Mouse (Mus musculus): Measurements from ENCODE around the gene Dusp28. TPM values are rescaled to one million over a fixed set of nuclear protein-coding genes. Genes with fewer than 3 reads are reported as not detected.

Gene Dusp28
- polyA plus RNA-seq, 1 experiment from 2014 or later: 8.1 TPM

DNA sequence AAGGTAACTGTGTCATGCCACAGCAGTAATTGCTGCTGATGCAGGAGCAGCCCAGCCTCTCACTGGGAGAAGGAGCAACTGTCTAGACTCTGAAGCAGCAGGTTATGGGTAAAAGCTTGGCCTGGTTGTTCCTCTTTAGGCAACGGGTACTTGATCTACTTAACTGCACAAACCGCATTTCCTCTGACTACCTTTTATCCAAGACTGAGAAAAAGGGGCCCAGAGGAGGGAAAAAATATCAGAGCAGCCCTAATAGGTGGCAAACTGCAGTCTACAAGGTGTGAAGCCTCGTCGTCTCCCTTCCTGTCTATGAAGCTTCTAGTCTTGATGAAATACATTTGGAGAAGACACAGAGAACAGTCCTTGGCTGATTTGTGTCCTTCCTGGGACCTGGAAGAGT lies 26.8 kb downstream of the Dusp28 start:
- H3K4me3 ChIP-seq (ENCODE audit: low read depth, low read length): peak overlapping the region; percentile 82
- no peak for ATAC-seq (ENCODE audit: low read depth)
- H3K9me3 ChIP-seq (replicated peaks; ENCODE audit: control insufficient read depth, low read length): no peaks in the 10 kb centered on the region
- peak overlapping the region; percentile 96 for H3K4me2 ChIP-seq (ENCODE audit: low read depth, low read length)
- peaks cover 3% of the 10 kb centered on the region; the same call in 1 of the 2 replicates for H3K36me3 ChIP-seq (ENCODE audit: control insufficient read depth, insufficient read depth)
- no peaks in the 10 kb centered on the region for H3K27me3 ChIP-seq (ENCODE audit: control insufficient read depth, insufficient read depth, low read depth, low read length)
- H3K4me1 ChIP-seq (ENCODE audit: control insufficient read depth, low read depth, low read length): peaks cover 21% of the 10 kb centered on the region
- H3K27ac ChIP-seq (ENCODE audit: low read length): peak overlapping the region; percentile 94
- WGBS (ENCODE audit: insufficient replicate concordance): 63% methylated on average over 4 of the region's 4 CpGs
- H3K9ac ChIP-seq (ENCODE audit: low read depth, low read length): peak overlapping the region; percentile 77

DNA sequence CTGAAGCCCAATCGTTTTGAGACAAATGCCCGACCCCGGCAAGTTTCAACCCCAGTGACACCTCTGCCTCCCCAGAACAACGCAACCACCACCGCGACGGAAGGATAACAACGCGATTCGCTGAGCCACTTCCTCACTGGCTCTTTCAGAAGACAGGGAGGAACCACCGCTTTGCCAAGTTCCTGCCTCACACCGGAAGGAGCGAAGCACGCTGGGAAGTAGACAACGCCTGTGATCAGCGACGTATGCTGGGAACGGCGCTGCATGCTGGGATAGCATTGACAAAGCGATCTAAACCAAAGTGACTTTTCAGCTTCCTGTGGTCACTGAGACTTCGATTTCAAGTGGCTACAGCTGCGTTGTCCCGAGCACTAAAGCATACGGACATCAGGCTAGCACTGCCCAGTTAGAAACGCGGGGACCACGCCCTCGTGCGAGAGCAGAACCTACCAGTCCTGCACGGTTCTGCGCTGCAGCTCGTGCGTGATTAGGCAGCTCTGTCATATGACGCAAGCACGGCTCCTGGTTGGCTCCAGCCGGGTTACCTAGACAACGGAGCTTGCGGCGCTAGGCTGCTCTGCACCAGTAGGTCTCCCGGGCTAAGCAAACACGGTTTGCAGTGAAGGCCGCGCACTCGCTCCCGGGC lies 27.5 kb downstream of the Dusp28 start, which contains the start of gene Capn10:
Capn10 (plus strand) TSS at position 195 of the 646 bp plus-strand sequence.
- under 1% methylated on average over 45 of the region's 45 CpGs for WGBS (ENCODE audit: insufficient replicate concordance)
- H3K4me2 ChIP-seq (ENCODE audit: low read depth, low read length): peak within 1 kb of the TSS; percentile 96
- no peaks in the 10 kb centered on the region for H3K9me3 ChIP-seq (replicated peaks; ENCODE audit: control insufficient read depth, low read length)
- H3K36me3 ChIP-seq (ENCODE audit: control insufficient read depth, insufficient read depth): peaks cover 3% of the 10 kb centered on the region; the same call in 1 of the 2 replicates
- no peaks in the 10 kb centered on the region for H3K27me3 ChIP-seq (ENCODE audit: control insufficient read depth, insufficient read depth, low read depth, low read length)
- H3K4me3 ChIP-seq (ENCODE audit: low read depth, low read length): peak within 1 kb of the TSS; percentile 82
- peaks cover 21% of the 10 kb centered on the region for H3K4me1 ChIP-seq (ENCODE audit: control insufficient read depth, low read depth, low read length)
- ATAC-seq (ENCODE audit: low read depth): peak; percentile 98
- H3K9ac ChIP-seq (ENCODE audit: low read depth, low read length): peak within 1 kb of the TSS; percentile 77
- peak within 1 kb of the TSS; percentile 94 for H3K27ac ChIP-seq (ENCODE audit: low read length)

DNA sequence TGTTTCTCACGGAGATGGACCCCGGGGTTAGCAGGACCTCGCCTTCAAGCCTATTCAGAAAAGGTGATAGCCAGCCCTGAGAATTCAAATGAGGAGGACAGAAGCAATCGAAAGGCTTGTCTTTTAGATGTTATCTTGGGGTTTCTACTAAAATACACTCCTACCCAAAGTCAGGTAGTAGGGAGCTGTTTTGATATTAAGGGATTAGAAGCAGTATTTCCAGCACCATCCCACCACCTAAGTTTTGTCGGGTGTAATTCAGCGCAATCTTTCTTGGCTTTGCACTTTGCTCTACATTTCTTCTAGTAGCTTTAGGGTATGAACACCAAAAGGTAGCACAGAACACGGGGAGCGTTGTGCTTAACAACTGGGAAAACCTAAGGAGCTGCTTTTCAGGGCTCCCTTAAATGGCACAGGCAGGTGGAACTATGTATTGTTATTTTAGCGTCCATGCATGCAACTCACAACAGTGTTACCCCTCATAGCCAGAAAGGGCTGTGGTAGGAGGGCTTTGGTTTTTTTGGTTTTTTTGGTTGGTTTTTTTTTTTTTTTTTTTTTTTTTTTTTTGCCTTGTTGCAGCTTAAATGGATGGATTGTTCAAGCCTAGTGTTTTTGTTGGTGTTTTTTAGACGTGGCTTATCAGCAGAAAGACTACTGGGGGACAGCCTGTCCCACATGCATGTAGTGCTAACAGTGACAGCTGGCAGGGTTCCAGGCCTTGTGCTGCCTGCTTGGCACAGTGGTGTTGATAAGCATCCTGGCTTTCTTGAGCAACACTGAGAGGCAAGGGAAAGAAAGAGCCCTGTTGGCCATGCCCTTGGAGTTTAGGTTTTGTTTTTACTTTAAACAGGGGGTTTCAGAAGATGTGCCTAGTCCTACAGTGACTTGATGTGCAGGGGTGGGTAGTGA lies 28.5 kb downstream of the Dusp28 start:
- H3K4me1 ChIP-seq (ENCODE audit: control insufficient read depth, low read depth, low read length): peaks cover 21% of the 10 kb centered on the region
- ATAC-seq (ENCODE audit: low read depth): peak; percentile 28
- peak overlapping the region; percentile 82 for H3K4me3 ChIP-seq (ENCODE audit: low read depth, low read length)
- peak overlapping the region; percentile 77 for H3K9ac ChIP-seq (ENCODE audit: low read depth, low read length)
- WGBS (ENCODE audit: insufficient replicate concordance): 12% methylated on average over 10 of the region's 10 CpGs
- peak overlapping the region; percentile 96 for H3K4me2 ChIP-seq (ENCODE audit: low read depth, low read length)
- H3K36me3 ChIP-seq (ENCODE audit: control insufficient read depth, insufficient read depth): peaks cover 4% of the 10 kb centered on the region
- peak overlapping the region; percentile 94 for H3K27ac ChIP-seq (ENCODE audit: low read length)
- no peaks in the 10 kb centered on the region for H3K9me3 ChIP-seq (replicated peaks; ENCODE audit: control insufficient read depth, low read length)
- no peaks in the 10 kb centered on the region for H3K27me3 ChIP-seq (ENCODE audit: control insufficient read depth, insufficient read depth, low read depth, low read length)

DNA sequence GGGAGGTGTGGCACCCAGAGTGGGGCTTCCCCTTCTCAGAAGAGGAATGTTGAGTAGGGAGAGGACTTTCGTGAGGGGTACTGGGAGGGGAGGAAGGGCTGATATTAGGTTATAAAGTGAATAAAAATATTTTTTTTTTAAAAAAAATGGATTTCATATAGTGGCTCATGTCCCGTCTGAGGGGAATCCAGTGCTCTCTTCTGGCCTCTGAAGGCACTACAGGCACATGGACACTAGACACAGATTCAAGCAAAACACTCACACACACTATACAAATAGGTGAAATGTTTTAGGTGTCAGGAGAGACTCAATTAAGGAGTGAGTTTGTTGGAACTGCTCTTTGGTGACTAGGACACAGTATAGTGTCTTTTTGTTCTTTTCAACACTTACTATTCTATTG lies 29.2 kb downstream of the Dusp28 start:
- ATAC-seq (ENCODE audit: low read depth): no peak
- 29% methylated on average over 2 of the region's 2 CpGs for WGBS (ENCODE audit: insufficient replicate concordance)
- no peaks in the 10 kb centered on the region for H3K9me3 ChIP-seq (replicated peaks; ENCODE audit: control insufficient read depth, low read length)
- H3K27ac ChIP-seq (ENCODE audit: low read length): peak overlapping the region; percentile 47
- peaks cover 7% of the 10 kb centered on the region for H3K36me3 ChIP-seq (ENCODE audit: control insufficient read depth, insufficient read depth)
- peak overlapping the region; percentile 96 for H3K4me2 ChIP-seq (ENCODE audit: low read depth, low read length)
- 0 out of 2 replicates have a peak overlapping the region, but pooled peaks have one; percentile 10 for H3K9ac ChIP-seq (ENCODE audit: low read depth, low read length)
- no peaks in the 10 kb centered on the region for H3K27me3 ChIP-seq (ENCODE audit: control insufficient read depth, insufficient read depth, low read depth, low read length)
- peak overlapping the region; percentile 82 for H3K4me3 ChIP-seq (ENCODE audit: low read depth, low read length)
- peaks cover 21% of the 10 kb centered on the region for H3K4me1 ChIP-seq (ENCODE audit: control insufficient read depth, low read depth, low read length)

DNA sequence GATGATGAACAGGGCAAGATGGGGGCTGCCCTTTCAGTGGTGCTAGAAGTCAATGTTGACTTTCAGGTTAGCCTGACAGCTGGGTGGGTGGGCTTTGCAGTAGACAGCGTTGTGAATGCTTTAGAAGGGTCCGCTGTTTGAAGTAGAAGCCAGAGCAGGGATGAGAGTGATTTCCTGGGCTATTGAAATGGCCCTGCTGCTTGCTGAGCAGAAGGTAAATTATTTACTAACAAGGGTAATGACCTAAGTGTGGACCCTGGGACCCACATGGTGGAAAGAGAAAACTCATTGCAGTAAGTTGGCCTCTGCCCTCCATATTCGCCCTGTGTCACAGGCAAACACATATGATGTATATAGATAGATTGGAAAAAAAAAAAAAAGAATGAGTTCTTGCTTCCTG lies 29.7 kb downstream of the Dusp28 start:
- Histone ChIP-seq H3K9me3 (replicated peaks; ENCODE audit: control insufficient read depth, low read length) (no peaks in the 10 kb centered on the region), H3K27ac (ENCODE audit: low read length) (peak overlapping the region; percentile 47), H3K4me1 (ENCODE audit: control insufficient read depth, low read depth, low read length) (peaks cover 21% of the 10 kb centered on the region), H3K36me3 (ENCODE audit: control insufficient read depth, insufficient read depth) (peaks cover 7% of the 10 kb centered on the region), H3K9ac (ENCODE audit: low read depth, low read length) (no peak overlapping the region), H3K27me3 (ENCODE audit: control insufficient read depth, insufficient read depth, low read depth, low read length) (no peaks in the 10 kb centered on the region), H3K4me2 (ENCODE audit: low read depth, low read length) (peak overlapping the region; percentile 96), H3K4me3 (ENCODE audit: low read depth, low read length) (0 out of 2 replicates have a peak overlapping the region, but pooled peaks have one; percentile 82)
- ATAC-seq (ENCODE audit: low read depth): no peak
- WGBS (ENCODE audit: insufficient replicate concordance): 65% methylated on average over 3 of the region's 3 CpGs

DNA sequence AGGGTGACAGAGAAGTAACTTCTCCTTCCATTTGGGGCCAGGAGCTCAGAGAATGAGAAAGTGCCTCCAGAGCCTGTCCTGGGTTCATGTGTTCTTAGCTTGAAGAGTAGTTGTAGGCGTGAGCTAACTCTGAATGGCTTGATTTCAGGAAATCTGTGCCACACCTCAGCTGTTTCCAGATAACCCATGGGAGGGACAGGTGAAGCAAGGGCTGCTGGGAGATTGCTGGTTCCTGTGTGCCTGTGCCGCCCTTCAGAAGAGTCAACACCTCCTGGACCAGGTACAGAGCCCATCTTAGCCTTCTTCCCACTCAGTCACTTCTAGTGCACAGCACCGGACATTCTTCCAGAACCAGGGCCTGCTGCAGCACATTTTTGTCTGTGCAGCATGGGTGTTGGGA lies 31.0 kb downstream of the Dusp28 start:
- ATAC-seq (ENCODE audit: low read depth): no peak

DNA sequence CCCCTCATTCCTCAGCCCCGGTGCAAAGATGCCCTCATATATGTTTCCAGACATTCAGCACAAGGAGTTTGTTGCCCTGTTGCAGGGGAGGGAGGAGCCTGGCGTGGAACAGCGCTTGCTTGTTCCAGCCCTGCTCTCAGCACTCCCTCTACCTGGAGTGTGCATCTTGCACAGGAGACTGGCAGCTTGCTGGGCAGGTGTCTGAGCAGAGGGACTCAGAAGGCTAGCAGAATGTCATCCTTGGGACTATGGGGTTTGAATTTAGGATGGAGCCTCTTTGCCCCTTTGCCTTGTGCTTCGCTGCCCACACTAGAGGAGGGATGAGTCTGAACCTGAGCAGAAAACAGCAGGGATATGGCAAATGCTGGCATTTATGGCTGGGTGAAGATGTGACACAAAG lies 33.0 kb downstream of the Dusp28 start:
- Histone ChIP-seq H3K4me3 (ENCODE audit: low read depth, low read length) (no peak overlapping the region), H3K27ac (ENCODE audit: low read length) (no peak overlapping the region), H3K4me1 (ENCODE audit: control insufficient read depth, low read depth, low read length) (peaks cover 14% of the 10 kb centered on the region), H3K9me3 (replicated peaks; ENCODE audit: control insufficient read depth, low read length) (no peaks in the 10 kb centered on the region), H3K36me3 (ENCODE audit: control insufficient read depth, insufficient read depth) (peaks cover 7% of the 10 kb centered on the region), H3K27me3 (ENCODE audit: control insufficient read depth, insufficient read depth, low read depth, low read length) (no peaks in the 10 kb centered on the region), H3K4me2 (ENCODE audit: low read depth, low read length) (no peak overlapping the region), H3K9ac (ENCODE audit: low read depth, low read length) (no peak overlapping the region)
- no peak for ATAC-seq (ENCODE audit: low read depth)
- 78% methylated on average over 4 of the region's 4 CpGs for WGBS (ENCODE audit: insufficient replicate concordance)

More for the DNA sequence above, 31.0 kb downstream of the Dusp28 start:
- Histone ChIP-seq H3K27me3 (ENCODE audit: control insufficient read depth, insufficient read depth, low read depth, low read length) (no peaks in the 10 kb centered on the region), H3K9ac (ENCODE audit: low read depth, low read length) (no peak overlapping the region), H3K4me3 (ENCODE audit: low read depth, low read length) (no peak overlapping the region), H3K9me3 (replicated peaks; ENCODE audit: control insufficient read depth, low read length) (no peaks in the 10 kb centered on the region), H3K27ac (ENCODE audit: low read length) (no peak overlapping the region), H3K36me3 (ENCODE audit: control insufficient read depth, insufficient read depth) (peaks cover 7% of the 10 kb centered on the region), H3K4me1 (ENCODE audit: control insufficient read depth, low read depth, low read length) (peaks cover 21% of the 10 kb centered on the region), H3K4me2 (ENCODE audit: low read depth, low read length) (no peak overlapping the region)
- 55% methylated on average over 3 of the region's 3 CpGs for WGBS (ENCODE audit: insufficient replicate concordance)

DNA sequence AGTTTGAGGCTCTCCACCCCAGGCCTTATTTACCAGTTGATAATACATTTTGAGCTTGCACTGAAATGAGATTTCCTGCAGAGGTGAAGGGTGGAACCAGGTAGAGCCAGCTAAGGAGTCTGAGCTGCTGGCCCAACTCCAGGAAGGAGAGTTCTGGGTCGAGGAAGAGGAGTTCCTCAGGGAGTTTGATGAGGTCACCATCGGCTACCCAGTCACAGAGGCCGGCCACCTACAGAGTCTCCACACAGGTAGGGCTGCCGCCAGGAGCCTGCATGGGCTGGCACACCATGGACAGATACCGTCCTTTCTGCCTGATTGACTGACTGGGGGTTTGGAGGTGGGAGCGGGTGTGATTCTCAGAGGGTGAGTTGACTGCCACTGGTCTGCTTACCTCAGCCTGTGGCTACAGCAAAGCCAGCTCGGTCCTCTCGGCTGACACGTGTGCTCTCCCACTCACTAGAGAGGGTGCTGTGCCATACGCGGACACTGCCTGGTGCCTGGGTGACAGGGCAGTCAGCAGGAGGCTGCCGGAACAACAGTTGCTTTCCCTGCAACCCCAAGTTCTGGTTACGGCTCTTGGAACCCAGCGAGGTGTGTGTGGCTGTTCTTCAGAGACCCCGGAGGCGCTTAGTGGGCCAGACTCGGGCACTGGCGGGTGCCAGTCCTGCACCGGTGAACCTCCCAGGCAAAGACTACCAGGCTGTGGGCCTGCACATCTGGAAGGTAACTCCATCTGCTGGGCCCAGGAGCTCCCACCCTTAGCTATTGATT lies 36.6 kb downstream of the Dusp28 start:
- peaks cover 4% of the 10 kb centered on the region for H3K36me3 ChIP-seq (ENCODE audit: control insufficient read depth, insufficient read depth)
- WGBS (ENCODE audit: insufficient replicate concordance): 83% methylated on average over 19 of the region's 19 CpGs
- no peak for ATAC-seq (ENCODE audit: low read depth)

More for the DNA sequence above, 36.6 kb downstream of the Dusp28 start:
- no peak overlapping the region for H3K4me2 ChIP-seq (ENCODE audit: low read depth, low read length)
- no peak overlapping the region for H3K4me3 ChIP-seq (ENCODE audit: low read depth, low read length)
- H3K9me3 ChIP-seq (replicated peaks; ENCODE audit: control insufficient read depth, low read length): no peaks in the 10 kb centered on the region
- H3K27ac ChIP-seq (ENCODE audit: low read length): no peak overlapping the region
- H3K27me3 ChIP-seq (ENCODE audit: control insufficient read depth, insufficient read depth, low read depth, low read length): no peaks in the 10 kb centered on the region
- no peaks in the 10 kb centered on the region; the same call in 1 of the 2 replicates for H3K4me1 ChIP-seq (ENCODE audit: control insufficient read depth, low read depth, low read length)
- H3K9ac ChIP-seq (ENCODE audit: low read depth, low read length): no peak overlapping the region; the same call in 1 of the 2 replicates

Data from liver, embryonic 16.5 days (tissue).